Mouse (Mus musculus) midbrain, embryonic 15.5 days (tissue): ENCODE results near the gene Grik2. TPM values are rescaled to one million over a fixed set of nuclear protein-coding genes. Genes with fewer than 3 reads are reported as not detected.
"Not testable (repeated sequence)": the region's sequence is repeated elsewhere in the genome, so short reads cannot be mapped to it uniquely, and the experiment has no call there.

Experiments used
- ATAC-seq: fragments of 200-750 bp; cut with Nextera tagmentation; replicated peaks from 2 replicates; pipeline ENCODE4 v1.8.0; 2017; ENCODE audit warnings: moderate TSS enrichment
- H3K27ac ChIP-seq: fragments of 300-500 bp; sonication (generic); 2 replicates; pipeline ENCODE4 v1.5.1; 2015; ENCODE audit warnings: mild to moderate bottlenecking, inconsistent platforms
- H3K27me3 ChIP-seq: fragments of 300-500 bp; sonication (generic); replicated peaks from 2 replicates; pipeline ENCODE4 v1.6.1; 2015; ENCODE audit warnings: inconsistent platforms
- H3K36me3 ChIP-seq: fragments of 300-500 bp; sonication (generic); replicated peaks from 2 replicates; pipeline ENCODE4 v1.6.1; 2015; ENCODE audit warnings: inconsistent platforms
- H3K4me1 ChIP-seq: fragments of 300-500 bp; sonication (generic); 2 replicates; pipeline ENCODE4 v1.6.1; 2015; ENCODE audit warnings: inconsistent platforms
- H3K4me2 ChIP-seq: fragments of 300-500 bp; sonication (generic); 2 replicates; pipeline ENCODE4 v1.6.1; 2015; ENCODE audit warnings: inconsistent platforms, mild to moderate bottlenecking, moderate library complexity
- H3K4me3 ChIP-seq: fragments of 300-500 bp; sonication (generic); 2 replicates; pipeline ENCODE4 v1.5.1; 2015; ENCODE audit warnings: mild to moderate bottlenecking, inconsistent platforms
- H3K9ac ChIP-seq: fragments of 300-500 bp; sonication (generic); 2 replicates; pipeline ENCODE4 v1.6.1; 2015; ENCODE audit warnings: mild to moderate bottlenecking, inconsistent platforms
- H3K9me3 ChIP-seq: fragments of 300-500 bp; sonication (generic); 2 replicates; pipeline ENCODE4 v1.6.1; 2016; ENCODE audit warnings: inconsistent platforms
- WGBS: fragments of 180-500 bp; shearing (Covaris S2); methylation state at CpG from one replicate; pipeline ENCODE4 v1.1.7; 2015; ENCODE audit warnings: mixed read lengths; 5-methylcytosine and 5-hydroxymethylcytosine counted together
- polyA plus RNA-seq: library from polyadenylated mRNA; unstranded; fragments of >200 nt; fragmentation: Nextera tagmentation; extraction: Ambion mirVana; gene quantifications from 2 replicates; pipeline ENCODE4 v1.2.1, GENCODE M21; 2015

The Grik2 gene
- polyA plus RNA-seq, 1 experiment from 2014 or later = 35.2 TPM

GRCm38 (mm10) chr10:49441369-49441768 lies 347.2 kb downstream of the Grik2 start:
- Histone ChIP-seq H3K4me1 (no peaks in the 10 kb centered on the region), H3K9ac (no peak overlapping the region), H3K27me3 (no peaks in the 10 kb centered on the region), H3K9me3 (no peaks in the 10 kb centered on the region), H3K27ac (no peak overlapping the region), H3K4me2 (no peak overlapping the region), H3K36me3 (no peaks in the 10 kb centered on the region), H3K4me3 (no peak overlapping the region)
- 69% methylated on average over 1 of the region's 1 CpGs for WGBS
- no peak for ATAC-seq

GRCm38 (mm10) chr10:49437057-49437456 lies 351.5 kb downstream of the Grik2 start:
- no peak overlapping the region for H3K4me3 ChIP-seq
- 59% methylated on average over 2 of the region's 2 CpGs for WGBS

GRCm38 (mm10) chr10:49436301-49436700 lies 352.3 kb downstream of the Grik2 start:
- no peaks in the 10 kb centered on the region for H3K27me3 ChIP-seq
- no peaks in the 10 kb centered on the region for H3K36me3 ChIP-seq
- no peak overlapping the region for H3K4me3 ChIP-seq
- no peak overlapping the region for H3K27ac ChIP-seq
- no peak overlapping the region for H3K9ac ChIP-seq
- no peaks in the 10 kb centered on the region for H3K4me1 ChIP-seq
- WGBS = 76% methylated on average over 2 of the region's 2 CpGs
- no peak overlapping the region for H3K4me2 ChIP-seq
- no peaks in the 10 kb centered on the region for H3K9me3 ChIP-seq
- ATAC-seq = no peak

More at GRCm38 (mm10) chr10:49437057-49437456, 351.5 kb downstream of the Grik2 start:
- Histone ChIP-seq H3K36me3 (no peaks in the 10 kb centered on the region), H3K9ac (no peak overlapping the region), H3K27ac (no peak overlapping the region), H3K27me3 (no peaks in the 10 kb centered on the region), H3K4me1 (no peaks in the 10 kb centered on the region), H3K9me3 (no peaks in the 10 kb centered on the region), H3K4me2 (no peak overlapping the region)
- ATAC-seq = no peak

GRCm38 (mm10) chr10:49432825-49433224 lies 355.7 kb downstream of the Grik2 start:
- Histone ChIP-seq H3K9me3 (no peaks in the 10 kb centered on the region), H3K4me3 (no peak overlapping the region), H3K27me3 (no peaks in the 10 kb centered on the region), H3K4me1 (no peaks in the 10 kb centered on the region), H3K9ac (no peak overlapping the region), H3K27ac (no peak overlapping the region), H3K36me3 (no peaks in the 10 kb centered on the region), H3K4me2 (no peak overlapping the region)
- WGBS = 85% methylated on average over 2 of the region's 2 CpGs
- no peak for ATAC-seq

GRCm38 (mm10) chr10:49417206-49417605 lies 371.4 kb downstream of the Grik2 start:
- H3K9ac ChIP-seq, H3K4me3 ChIP-seq, H3K36me3 ChIP-seq, H3K4me1 ChIP-seq, H3K4me2 ChIP-seq, H3K9me3 ChIP-seq, H3K27ac ChIP-seq, H3K27me3 ChIP-seq, ATAC-seq: not testable (repeated sequence)
- WGBS = 57% methylated on average over 1 of the region's 1 CpGs

GRCm38 (mm10) chr10:49382996-49383395 lies 405.6 kb downstream of the Grik2 start:
- 58% methylated on average over 3 of the region's 3 CpGs for WGBS
- Histone ChIP-seq H3K9ac (no peak overlapping the region), H3K4me2 (no peak overlapping the region), H3K4me3 (no peak overlapping the region), H3K27me3 (no peaks in the 10 kb centered on the region), H3K9me3 (no peaks in the 10 kb centered on the region), H3K27ac (no peak overlapping the region), H3K4me1 (no peaks in the 10 kb centered on the region), H3K36me3 (no peaks in the 10 kb centered on the region)
- ATAC-seq = no peak

- H3K27ac ChIP-seq = no peak overlapping the region
- H3K4me3 ChIP-seq = no peak overlapping the region
- no peak for ATAC-seq
- no peaks in the 10 kb centered on the region for H3K4me1 ChIP-seq
- H3K9ac ChIP-seq = no peak overlapping the region
- no peaks in the 10 kb centered on the region for H3K27me3 ChIP-seq
- H3K36me3 ChIP-seq = no peaks in the 10 kb centered on the region
- WGBS = 64% methylated on average over 2 of the region's 2 CpGs
- no peak overlapping the region for H3K4me2 ChIP-seq
- no peaks in the 10 kb centered on the region for H3K9me3 ChIP-seq
Observed at GRCm38 (mm10) chr10:49381852-49382251, 406.7 kb downstream of the Grik2 start.

GRCm38 (mm10) chr10:49368601-49369000 lies 420.0 kb downstream of the Grik2 start:
- Histone ChIP-seq H3K9ac (no peak overlapping the region), H3K36me3 (no peaks in the 10 kb centered on the region), H3K27ac (no peak overlapping the region), H3K27me3 (no peaks in the 10 kb centered on the region), H3K4me2 (no peak overlapping the region), H3K9me3 (no peaks in the 10 kb centered on the region), H3K4me3 (no peak overlapping the region), H3K4me1 (no peaks in the 10 kb centered on the region)
- ATAC-seq = no peak
- 91% methylated on average over 2 of the region's 2 CpGs for WGBS

- ATAC-seq = no peak; the same call in 1 of the 2 replicates
- Histone ChIP-seq H3K9ac (no peak overlapping the region), H3K4me1 (no peaks in the 10 kb centered on the region), H3K4me2 (no peak overlapping the region), H3K36me3 (no peaks in the 10 kb centered on the region), H3K27ac (no peak overlapping the region), H3K27me3 (no peaks in the 10 kb centered on the region), H3K4me3 (no peak overlapping the region), H3K9me3 (no peaks in the 10 kb centered on the region)
Observed at GRCm38 (mm10) chr10:49365262-49365661, 423.3 kb downstream of the Grik2 start.

- no peaks in the 10 kb centered on the region for H3K9me3 ChIP-seq
- peak; percentile 92 for ATAC-seq
- no peak overlapping the region for H3K4me3 ChIP-seq
- H3K27ac ChIP-seq = peak overlapping the region; percentile 55; the same call in 1 of the 2 replicates
- no peaks in the 10 kb centered on the region for H3K36me3 ChIP-seq
- 0 out of 2 replicates have a peak, but pooled peaks cover 3% of the 10 kb centered on the region for H3K4me1 ChIP-seq
- H3K27me3 ChIP-seq = no peaks in the 10 kb centered on the region
- no peak overlapping the region for H3K4me2 ChIP-seq
- H3K9ac ChIP-seq = no peak overlapping the region
Observed at GRCm38 (mm10) chr10:49322413-49322812, 466.2 kb downstream of the Grik2 start.

- no peak for ATAC-seq
- no peak overlapping the region for H3K9ac ChIP-seq
- H3K4me1 ChIP-seq = 0 out of 2 replicates have a peak, but pooled peaks cover 3% of the 10 kb centered on the region
- no peak overlapping the region for H3K27ac ChIP-seq
- H3K4me3 ChIP-seq = no peak overlapping the region
- no peaks in the 10 kb centered on the region for H3K36me3 ChIP-seq
- no peaks in the 10 kb centered on the region for H3K9me3 ChIP-seq
- H3K4me2 ChIP-seq = no peak overlapping the region
- 87% methylated on average over 2 of the region's 2 CpGs for WGBS
- H3K27me3 ChIP-seq = no peaks in the 10 kb centered on the region
Observed at GRCm38 (mm10) chr10:49319880-49320279, 468.7 kb downstream of the Grik2 start.

- Histone ChIP-seq H3K9ac (no peak overlapping the region), H3K4me3 (no peak overlapping the region), H3K36me3 (no peaks in the 10 kb centered on the region), H3K9me3 (no peaks in the 10 kb centered on the region), H3K27me3 (no peaks in the 10 kb centered on the region), H3K27ac (peak overlapping the region; percentile 72), H3K4me2 (peak overlapping the region; percentile 11; the same call in 1 of the 2 replicates), H3K4me1 (peaks cover 6% of the 10 kb centered on the region)
- peak; percentile 94 for ATAC-seq
- 6% methylated on average over 2 of the region's 2 CpGs for WGBS
Observed at GRCm38 (mm10) chr10:49256247-49256939, 532.2 kb downstream of the Grik2 start.

- WGBS = 53% methylated on average over 6 of the region's 6 CpGs
Observed at GRCm38 (mm10) chr10:49237356-49237755, 551.2 kb downstream of the Grik2 start.

More at GRCm38 (mm10) chr10:49237356-49237755, 551.2 kb downstream of the Grik2 start:
- not testable (repeated sequence) for H3K27ac ChIP-seq, H3K36me3 ChIP-seq, H3K4me2 ChIP-seq, H3K9ac ChIP-seq, H3K9me3 ChIP-seq, H3K4me1 ChIP-seq, H3K4me3 ChIP-seq, H3K27me3 ChIP-seq, ATAC-seq
